Mouse (Mus musculus) layer of hippocampus, postnatal 36 days (tissue): Measurements from ENCODE around the gene Adipor1. TPM values are rescaled to one million over a fixed set of nuclear protein-coding genes. Genes with fewer than 3 reads are reported as not detected.
"Not testable (repeated sequence)": the region's sequence is repeated elsewhere in the genome, so short reads cannot be mapped to it uniquely, and the experiment has no call there.

ENCODE experiments used
- DNase-seq, 2 experiments: peaks; one replicate each; pipeline ENCODE4 v3.0.0; 2022
- total RNA-seq, 2 experiments: library from RNA; stranded (reverse); gene quantifications; 2 replicates each; pipeline ENCODE4 v1.2.3; 2021

The Adipor1 gene
- total RNA-seq, 2 experiments from 2014 or later: 57.5 to 57.7 TPM

DNA sequence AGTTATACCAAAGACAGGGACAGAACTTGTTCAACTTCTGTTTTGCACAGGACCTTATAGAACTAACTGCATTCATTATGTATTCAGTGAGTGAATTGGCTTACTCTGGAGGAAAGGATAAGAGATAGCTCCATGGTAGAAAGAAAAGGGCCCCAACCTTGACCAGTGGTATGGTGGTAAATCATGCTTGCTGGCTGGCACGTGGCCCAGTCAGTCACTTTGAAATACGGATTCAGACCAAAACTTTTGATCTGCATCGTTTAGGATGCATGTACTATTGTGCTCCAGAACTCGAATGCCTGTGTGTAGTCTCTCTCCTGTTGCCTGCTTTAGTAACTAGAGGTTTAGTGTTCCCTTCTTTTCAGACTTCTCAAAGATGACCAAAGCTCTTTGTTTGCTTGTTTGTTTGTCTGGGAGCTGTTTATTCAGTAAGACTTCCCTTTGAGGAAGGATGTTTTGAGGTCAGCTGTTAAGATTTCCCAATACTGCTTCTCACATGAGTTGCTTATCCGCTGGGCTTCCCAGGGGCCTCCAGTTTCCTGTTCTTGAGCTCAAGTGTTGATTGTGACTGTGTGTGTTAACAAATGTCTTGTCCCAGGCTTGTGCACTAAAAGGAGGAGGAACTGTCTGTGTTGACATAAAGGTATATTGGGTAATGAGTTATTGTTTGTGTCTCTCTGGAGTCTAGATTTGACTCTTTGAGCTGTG, 4.7 kb downstream of the Adipor1 start:
- no peak for DNase-seq

DNA sequence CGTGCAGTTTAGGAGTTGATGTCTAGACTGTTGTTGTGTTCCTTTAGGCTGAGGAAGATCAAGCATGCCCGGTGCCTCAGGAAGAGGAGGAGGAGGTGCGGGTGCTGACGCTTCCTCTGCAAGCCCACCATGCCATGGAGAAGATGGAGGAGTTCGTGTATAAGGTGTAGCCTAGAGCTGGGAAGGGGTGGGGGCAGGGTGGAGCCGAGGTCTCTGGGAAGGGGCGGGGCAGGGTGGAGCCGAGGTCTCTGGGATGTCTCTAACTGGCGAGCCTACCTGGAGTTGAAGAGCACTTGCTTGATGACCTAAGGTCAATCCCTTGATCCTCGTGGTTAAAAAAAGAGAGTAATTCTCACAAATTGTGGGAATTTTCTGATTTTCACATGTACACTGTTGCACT, 8.7 kb downstream of the Adipor1 start:
- DNase-seq: no peak

DNA sequence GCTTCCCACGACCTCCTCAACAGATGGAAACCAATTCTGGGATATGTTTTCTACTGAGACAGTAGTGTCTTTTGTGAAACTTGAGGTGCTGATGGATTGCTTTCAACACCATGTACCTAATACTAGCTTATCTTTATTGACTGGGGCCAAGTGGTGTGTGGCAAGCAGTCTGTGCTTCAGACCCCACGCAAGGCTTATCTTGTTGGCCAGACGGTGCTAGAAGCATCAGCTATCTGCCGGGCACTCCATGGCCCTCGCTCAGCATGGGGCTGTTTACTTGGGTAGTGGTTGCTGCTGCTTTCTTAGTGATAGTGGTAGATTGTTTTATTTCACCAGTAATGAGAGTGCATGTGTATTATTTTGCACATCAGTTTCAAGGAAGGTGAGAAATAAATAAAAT, 11.1 kb downstream of the Adipor1 start:
- no peak for DNase-seq

DNA sequence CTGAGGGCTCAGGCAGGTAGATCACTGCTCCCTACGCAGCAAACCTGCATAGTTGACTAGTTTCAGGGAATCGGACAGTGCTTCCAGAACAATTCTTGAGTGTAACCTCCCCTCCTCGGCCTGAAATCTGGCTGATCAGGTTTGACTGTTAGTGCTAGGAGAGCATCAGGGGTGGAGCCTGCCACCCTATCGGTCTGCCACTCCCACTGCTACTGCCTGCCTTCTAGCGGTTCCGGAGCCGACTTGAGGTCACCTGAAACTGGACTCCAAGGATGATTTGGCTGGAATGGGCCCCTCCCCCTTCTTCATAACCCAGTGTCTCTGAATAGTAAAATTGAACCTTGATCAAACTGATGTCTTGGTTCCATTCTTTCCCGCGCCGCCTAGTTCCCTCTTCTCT, 17.8 kb downstream of the Adipor1 start:
- no peak for DNase-seq

DNA sequence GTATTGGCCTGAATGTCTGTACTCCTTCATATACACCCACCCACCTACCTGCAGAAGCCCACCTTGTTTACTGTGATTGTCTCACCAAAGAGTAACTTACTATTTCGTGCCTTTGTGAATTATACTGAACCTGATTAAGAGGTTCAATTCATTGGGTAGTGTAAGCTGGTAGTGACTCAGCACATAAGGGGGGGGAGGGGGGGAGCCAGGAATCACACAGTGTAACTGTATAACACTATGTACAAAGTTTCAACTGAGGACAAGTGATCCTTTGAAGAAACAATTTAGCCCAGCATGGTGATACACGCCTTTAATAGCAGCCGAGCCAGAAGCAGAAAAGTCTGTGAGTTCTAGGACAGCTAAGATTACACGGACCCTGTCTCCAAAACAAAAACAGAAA, 18.3 kb downstream of the Adipor1 start:
- no peak for DNase-seq

DNA sequence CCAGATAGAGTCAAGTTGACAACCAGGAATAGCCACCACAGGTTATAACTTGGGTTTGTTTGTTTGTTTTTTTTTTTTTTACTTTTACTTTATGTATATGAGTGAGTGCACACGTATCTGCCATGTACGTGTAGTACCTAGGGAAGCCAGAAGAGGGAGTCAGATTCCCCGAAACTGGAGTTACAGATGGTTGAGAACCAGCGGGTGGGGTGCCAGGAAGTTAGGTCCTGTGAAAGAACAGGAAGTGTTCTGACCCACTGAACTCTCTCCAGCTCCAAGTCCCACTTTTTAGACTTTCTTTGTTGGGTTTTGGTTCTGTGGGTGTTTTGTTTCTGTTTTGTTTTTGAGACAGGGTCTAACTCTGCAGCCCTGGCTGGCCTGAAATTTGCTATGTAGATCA, 20.2 kb downstream of the Adipor1 start:
- DNase-seq: no peak

DNA sequence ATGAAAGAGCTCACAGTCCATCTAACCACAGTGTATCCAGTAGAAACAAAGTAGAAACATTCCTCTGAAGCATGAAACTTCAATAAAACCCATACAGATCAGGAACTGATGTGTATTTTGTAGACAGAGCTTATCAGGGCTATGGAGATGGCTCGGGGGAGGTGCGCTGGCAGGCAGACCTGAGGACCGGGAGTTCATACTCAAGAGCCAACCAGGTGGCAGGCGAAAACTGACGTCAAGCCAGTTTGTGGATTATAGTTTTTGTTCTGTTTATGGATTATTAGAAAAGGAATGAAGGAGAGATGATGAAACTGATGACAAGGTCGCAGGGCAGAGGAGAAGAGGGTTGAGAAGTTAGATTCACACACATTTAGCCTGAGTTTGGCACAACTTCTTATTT, 25.3 kb downstream of the Adipor1 start:
- DNase-seq: no peak

DNA sequence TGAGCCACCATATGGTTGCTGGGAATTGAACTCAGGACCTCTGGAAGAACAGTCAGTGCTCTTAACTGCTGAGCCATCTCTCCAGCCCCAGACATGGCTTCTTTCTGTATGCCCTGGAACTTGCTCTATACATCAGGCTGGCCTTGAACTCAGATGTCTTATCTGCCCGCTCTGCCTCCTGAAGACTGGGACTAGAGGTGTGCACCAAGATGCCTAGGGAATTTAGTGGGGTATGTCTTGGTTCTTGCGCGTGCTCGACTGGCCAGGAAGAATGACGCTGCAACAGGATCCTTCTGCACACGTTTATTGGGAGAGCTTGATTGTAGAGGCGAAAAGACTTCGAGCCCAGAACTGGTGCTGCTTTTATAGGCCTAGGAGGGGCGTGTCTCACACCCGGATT, 26.6 kb downstream of the Adipor1 start:
- not testable (repeated sequence) for DNase-seq

DNA sequence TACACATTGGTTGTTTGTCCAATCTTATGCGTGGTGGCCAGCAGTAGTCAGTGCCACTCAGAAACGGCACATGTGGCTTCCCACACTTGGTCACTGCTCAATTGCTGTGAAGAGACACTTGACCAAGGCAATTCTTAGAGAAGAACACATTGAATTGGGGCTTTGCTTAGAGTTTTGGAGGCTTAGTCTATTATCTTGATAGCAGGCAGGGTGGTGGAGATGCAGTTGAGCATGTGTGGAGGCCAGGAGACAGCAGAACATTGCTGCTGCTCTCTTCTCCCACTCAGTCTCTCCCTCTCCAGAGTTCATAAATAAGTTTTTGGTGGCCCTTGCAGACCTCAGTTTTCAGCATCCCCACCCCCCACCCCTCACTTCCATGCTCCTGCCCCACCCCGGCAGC, 27.2 kb downstream of the Adipor1 start:
- no peak for DNase-seq

DNA sequence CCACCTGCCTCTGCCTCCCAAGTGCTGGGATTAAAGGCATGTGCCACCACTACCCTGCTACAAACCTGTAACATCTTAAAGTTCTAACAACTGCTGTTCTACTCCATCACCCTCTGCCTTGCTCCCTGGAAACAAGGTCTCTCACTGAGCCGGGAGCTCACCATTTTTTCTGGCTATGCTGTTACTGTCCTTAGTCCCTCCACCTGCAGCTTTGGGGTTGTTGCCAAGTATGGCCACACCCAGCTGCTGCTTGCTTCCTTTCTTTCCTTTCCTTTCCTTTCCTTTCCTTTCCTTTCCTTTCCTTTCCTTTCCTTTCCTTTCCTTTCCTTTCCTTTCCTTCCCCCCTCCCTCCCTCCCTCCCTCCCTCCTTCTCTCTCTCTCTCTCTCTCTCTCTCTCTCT, 28.1 kb downstream of the Adipor1 start:
- DNase-seq: not testable (repeated sequence)

DNA sequence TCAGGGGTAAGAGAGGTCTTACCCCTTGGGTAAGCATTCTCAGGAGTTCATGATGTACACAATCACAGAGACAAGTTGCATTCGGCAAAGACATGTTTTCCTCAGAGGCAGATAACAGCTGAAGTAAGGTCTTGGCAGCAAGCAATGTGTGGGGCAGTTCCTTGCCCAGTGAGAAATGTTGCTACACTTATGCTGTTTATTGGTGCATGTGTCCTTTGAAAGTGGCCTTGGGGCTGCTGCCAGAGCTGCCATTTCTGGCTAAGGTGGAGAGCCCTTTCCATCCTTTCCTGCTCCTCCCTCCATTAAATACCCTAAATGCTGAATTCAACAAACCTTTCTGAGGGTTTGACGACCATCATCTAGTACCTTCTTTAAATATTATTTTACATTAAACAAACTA, 30.2 kb downstream of the Adipor1 start:
- DNase-seq: no peak

DNA sequence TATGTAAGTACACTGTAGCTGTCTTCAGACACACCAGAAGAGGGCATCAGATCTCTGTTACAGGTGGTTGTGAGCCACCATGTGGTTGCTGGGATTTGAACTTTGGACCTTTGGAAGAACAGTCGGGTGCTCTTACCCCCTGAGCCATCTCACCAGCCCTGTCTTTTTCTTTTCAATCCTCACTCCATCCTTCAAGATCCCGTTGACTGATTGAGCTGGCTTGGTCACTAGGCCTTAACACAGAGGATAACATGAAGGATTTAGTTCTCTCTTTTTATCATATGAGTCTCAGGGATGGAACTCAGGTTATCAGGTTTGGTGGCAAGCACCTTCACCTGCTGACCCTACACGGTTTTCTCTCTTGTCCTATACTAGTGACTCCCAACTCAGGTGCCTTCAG, 33.4 kb downstream of the Adipor1 start:
- not testable (repeated sequence) for DNase-seq

DNA sequence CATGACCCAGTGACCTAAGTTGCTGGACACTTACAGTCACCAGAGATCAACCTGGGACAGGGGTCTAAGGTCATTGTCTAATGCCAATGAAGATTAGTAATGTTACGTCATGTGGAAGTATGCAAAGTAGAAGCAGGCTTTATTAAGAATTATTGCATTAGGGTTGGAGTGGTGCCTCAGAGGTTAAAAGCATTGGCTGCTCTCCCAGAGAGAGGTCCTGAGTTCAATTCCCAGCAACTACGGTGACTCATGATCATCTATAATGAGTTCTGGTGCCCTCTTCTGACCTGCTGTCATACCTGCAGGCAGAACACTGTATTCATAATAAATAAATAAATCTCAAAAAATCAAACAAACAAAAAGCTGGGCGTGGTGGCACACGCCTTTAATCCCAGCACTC, 35.0 kb downstream of the Adipor1 start:
- DNase-seq: no peak

DNA sequence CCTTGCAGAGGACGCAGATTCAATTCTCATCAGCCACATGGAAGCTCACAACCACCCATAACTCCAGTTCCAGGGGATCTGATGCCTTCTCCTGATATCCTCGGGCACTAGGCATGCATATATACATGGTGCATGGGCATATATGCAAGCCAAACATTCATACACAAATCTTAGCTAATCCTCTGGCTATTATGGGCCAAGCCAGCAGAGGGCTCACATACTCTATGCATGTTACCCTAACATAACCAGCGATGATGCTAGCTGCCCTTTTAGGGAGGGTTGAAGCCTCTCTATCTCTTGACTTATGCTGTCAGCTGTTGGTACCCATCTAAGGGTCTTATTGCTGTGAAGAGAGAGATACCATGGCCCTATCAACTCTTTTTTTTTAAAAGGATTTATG, 35.8 kb downstream of the Adipor1 start:
- peak in 1 of 2 experiments; percentile 11 for DNase-seq

DNA sequence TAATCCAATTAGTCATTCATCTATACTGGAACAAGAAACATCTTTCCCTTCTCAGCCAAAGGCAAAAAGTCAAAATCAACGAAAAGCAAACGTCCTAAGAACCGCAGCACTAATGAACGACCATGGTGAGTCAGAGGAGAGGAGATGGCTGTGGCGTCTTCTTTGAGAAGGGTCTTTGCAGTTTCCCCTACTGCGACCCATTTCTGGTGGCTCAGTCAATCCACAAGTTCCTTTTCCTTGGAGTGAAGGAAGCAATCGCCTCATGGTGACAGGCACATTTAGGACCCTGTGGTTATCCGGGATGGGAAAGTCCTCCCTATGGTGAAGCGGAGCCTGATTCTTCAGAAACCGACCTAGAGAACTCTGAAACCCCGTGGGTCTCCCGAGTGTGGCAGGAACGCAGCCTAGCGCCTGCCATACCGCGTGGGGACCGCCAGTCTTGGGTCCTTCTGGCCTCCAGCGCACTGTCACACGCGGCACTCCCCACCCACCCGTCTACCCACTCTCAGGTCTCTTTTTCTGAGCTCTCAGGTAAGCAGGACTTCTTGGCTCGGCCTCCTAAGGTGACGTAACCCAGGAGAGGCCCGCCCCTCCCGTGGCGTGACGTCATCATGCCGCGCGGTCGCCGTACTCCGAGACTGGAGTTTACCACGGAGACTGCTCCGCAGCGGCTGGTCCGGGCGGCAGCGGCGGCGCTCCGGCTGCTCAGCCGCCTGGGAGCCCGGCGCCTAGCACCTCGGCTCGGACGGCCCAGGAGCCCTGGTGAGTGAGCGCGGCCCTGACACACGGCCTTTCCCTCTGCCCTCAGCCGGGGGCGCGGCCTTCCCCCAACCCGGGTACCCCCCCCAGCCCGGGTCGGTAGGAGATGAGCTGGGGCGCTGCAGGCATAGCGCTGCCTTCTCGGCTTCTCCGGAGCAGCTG, 40.0 kb downstream of the Adipor1 start, which contains the start of gene Klhl12:
TSS of gene Klhl12 (plus strand) at position 628 of the 921 bp plus-strand sequence.
- peak; percentile 93 to 95 for DNase-seq

DNA sequence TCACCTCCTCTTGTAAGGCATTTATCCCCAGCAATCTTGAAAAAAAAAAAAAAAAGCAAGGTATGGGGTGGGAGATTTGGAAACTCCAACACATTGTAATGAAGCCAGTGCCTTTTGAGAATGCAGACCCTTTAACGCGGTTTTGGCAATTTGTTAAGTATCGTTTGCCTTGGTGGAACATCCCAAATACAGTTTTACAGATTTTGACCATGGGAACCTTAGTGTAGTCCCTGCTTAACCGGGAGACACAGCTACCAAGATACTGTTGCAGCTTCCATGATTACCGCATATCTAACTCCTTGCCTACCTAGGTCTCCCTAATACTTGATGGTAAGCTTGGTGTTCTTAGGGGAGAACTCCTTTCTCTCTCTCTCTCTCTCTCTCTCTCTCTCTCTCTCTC, 40.9 kb downstream of the Adipor1 start:
- no peak for DNase-seq

DNA sequence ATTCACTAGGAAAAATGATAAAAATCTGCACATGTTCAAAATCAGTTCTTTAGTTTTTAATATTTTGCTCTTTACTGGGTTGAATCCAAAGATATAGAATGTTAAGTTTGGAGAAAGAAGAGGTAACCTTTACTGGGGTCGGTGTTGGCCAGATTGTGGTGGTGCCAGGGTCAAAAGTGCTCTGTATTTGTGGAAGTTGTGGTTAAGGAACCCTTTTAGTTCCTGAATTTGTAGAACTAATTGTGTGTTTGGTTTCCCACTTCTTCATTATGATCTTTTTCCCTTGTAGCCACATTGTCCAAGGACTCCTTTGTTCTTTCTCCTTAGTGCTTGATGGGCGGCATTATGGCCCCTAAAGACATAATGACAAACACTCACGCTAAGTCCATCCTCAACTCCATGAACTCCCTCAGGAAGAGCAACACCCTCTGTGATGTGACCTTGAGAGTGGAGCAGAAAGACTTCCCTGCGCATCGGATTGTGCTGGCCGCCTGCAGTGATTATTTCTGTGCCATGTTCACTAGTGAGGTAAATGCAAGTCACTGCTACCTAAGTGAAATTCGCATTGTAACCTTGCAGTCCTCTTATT, 43.1 kb downstream of the Adipor1 start:
- no peak for DNase-seq

DNA sequence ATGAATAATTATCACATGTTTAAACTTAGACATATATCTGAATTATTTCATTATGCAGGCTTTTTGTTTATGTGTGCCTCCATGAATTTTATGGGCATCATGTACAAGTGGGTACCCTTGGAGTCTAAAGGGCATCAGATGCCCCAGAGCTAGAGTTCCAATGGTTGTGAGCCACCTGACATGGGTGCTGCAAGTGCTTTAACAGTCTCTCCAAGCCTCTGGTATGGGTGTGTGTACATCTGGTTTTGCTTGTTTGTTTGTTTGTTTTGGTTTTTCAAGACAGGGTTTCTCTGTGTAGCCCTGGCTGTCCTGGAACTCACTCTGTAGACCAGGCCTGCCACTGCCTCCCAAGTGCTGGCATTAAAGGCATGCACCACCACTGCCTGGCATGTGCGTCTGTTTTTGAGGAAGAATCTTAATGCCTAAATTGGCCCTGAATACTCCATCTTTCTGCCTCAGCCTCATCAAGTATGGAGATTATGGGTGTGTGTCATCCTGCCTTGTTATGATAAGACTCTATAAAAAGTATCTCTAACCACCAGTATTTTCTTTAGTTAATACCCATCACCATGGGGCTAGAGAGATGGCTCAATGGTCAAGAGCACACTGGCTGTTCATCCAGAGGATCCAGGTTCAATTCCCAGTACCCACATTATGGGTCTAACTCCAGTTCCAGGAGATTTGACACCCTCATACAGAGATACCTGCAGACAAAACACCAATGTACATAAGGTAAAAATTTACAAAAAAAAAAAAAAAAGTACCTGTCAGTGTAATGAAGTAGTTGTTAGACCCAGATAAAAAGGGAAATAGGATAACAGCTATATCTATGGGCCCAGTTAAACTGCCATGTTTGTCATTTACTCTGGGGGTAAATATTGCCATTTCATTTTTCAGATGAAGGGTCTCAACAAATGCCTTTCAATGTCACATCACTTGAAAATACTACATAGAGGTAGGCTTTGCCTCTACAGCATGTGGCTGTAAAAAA, 45.4 kb downstream of the Adipor1 start:
- no peak for DNase-seq
